Mouse (Mus musculus): ENCODE results near the gene Sdc3. TPM values are rescaled to one million over a fixed set of nuclear protein-coding genes. Genes with fewer than 3 reads are reported as not detected.

Gene Sdc3
- 10 to 100 TPM; 35.5 to 46.0 TPM for total RNA-seq (2021)

DNA sequence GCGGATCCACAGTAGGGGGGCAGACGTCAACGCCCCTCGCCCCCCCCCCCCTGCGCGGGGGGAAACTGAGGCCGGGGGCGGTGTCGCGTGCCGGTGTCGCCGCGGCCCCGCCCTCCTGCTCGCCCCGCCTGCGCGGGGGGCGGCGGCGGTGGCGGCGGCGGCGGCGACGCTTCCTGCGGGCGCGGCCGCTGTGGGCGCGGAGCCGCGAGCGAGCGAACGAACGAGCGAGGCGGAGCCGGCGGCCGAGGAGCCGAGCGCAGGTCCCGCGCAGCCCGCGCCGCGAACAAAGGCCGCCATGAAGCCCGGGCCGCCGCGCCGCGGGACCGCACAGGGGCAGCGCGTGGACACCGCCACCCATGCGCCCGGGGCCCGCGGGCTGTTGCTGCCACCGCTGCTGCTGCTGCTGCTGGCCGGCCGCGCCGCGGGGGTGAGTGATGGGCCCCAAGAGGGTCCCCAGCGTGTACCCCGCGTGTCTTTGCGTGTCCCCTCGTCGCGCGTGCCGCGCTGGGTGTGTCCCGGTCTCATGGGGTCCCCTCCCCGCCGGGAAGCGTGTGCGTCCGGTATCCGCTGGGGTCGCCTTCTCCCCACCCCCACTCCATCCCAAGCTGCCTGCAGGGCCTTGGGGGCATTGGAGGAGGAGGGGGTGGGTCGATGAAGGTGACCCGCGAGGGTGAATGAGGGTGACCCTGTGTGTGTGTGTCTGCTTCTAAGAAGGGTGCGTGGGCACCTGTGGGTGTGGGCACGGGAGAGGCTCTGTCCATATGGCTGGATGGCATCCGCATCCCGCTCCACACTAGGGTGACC is at the start of gene Sdc3:
Sdc3 (plus strand) TSS at position 162 of the 804 bp plus-strand sequence.
- peak; percentile 60 to 69 for DNase-seq
- intact Hi-C loops (cut with DNase I) = loop anchor here (2.0 kb wide), 1 partner anchor 42 kb away; no protein-coding TSS in a partner anchor

DNA sequence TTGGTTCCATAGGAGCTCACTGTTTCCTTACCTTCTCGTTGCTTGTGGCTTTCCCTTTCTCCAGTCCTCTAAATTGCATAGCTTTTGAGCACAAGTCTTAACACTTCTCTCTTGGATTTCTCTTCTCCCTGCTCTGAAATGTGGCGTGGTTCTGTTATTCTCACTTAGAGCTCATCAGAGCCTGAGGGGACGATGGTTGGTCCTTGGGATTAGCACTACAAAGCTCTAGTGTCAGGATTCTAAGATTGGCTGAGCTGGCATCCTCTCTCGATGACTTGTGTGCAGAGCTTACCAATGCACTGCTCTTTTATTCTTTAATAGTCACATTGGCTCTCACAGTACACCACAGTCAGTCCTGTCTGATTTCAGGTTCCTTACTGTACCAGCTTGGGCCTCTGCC is 48.3 kb upstream of the Sdc3 start:
- DNase-seq = no peak
- intact Hi-C loops (cut with DNase I) = no loop called here

DNA sequence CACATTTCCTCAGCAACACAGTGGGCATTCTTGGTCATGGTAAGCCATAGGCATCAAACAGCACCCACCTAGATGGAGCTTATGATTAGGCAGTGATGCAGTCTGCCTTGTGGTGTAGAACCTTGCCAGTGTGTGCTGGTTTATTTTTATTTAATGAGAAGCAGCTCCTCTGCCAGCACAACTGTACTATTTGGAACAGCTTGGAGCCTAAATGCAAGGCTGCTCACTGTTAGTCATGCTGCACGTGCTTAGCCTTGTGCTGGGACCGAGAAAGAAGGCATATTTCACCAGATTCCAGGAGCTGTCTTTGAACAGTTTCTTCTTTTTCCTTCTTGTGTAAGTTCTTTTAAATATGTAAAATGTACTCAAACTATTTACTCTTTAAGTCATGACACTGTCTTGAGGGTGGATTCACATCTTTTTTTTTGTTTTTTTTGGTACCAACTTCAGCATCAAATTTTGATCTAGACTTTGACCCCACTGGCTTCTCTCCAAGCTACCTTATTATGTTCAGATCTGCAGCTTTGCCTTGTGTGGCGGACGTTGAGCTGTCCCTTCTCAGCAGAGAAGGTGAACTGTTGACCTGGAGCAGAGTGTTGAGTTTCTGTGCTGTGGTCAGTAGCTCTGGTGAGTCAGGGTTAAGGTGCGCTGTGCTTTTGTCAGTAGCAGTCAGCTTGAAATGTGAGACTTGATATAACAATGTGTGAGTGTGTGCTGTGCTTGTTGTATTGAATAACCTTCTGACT is 46.6 kb upstream of the Sdc3 start:
- intact Hi-C loops (cut with DNase I) = no loop called here
- DNase-seq = no peak

DNA sequence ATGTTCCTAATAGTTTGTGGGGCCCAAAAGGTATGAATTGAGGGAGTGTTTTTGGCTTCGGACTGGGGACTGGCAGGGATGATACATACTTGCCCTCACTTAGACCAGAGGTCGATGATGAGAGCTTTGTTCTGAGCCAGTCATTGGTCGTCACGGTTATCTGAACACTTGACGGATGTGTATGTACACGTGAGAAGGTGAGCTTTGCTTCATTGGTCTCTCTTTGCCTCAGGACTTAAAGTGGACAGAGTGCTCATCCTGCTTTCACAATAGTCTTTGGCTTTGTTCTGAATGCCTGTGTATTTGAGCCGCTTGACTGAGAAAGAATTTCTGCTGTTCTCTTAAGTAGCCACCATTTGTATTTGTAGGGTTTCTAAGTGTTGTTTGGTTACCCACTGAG is 42.8 kb upstream of the Sdc3 start:
- intact Hi-C loops (cut with DNase I) = no loop called here
- DNase-seq = no peak

DNA sequence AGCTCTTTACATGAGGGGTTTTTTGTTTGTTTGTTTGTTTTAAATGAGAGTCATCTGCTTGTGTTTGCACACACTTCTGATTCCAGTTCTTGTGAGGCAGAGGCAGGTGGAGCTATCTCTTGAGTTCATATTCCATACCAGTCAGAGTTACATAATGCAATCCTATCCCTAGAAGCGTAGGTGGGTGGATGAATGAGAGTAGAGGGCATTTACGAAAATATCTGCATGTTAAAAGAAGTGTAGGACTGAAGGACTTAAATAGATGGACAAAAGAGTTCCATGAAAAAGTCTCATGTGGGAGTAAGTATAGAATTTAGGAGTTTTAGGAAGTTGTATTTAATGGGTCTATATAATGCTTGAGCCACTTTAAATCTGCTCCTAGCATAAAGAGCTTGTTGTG is 40.4 kb upstream of the Sdc3 start:
- DNase-seq = no peak
- intact Hi-C loops (cut with DNase I) = no loop called here

DNA sequence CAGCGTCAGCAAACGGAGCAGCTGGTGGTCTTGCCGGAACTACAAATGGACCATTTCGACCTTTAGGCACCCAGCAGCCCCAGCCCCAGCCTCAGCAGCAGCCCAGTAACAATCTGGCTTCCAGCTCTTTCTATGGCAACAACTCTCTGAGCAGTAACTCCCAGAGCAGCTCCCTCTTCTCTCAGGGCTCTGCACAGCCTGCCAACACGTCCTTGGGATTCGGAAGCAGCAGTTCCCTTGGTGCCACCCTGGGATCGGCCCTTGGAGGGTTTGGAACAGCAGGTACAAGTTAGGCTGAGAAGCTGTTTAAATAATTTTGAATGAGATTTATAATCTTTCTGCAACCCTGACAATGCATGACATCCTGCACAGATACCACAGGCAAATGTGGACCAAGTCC is 39.7 kb upstream of the Sdc3 start:
- intact Hi-C loops (cut with DNase I) = no loop called here
- DNase-seq = no peak

DNA sequence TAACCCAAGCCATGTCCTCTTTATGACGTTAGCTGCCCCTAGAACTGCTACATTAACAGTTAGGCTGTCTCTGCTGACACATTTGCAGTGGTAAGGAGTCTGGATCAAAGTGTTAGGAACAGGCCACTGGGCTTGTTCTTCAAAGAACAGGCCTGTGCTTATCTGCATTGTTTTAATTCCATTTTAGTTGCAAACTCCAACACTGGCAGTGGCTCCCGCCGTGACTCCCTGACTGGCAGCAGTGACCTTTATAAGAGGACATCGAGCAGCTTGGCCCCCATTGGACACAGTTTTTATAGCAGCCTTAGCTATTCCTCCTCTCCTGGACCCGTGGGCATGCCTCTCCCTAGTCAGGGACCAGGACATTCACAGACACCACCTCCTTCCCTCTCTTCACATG is 38.6 kb upstream of the Sdc3 start:
- intact Hi-C loops (cut with DNase I) = no loop called here
- peak; percentile 26 to 48 for DNase-seq

DNA sequence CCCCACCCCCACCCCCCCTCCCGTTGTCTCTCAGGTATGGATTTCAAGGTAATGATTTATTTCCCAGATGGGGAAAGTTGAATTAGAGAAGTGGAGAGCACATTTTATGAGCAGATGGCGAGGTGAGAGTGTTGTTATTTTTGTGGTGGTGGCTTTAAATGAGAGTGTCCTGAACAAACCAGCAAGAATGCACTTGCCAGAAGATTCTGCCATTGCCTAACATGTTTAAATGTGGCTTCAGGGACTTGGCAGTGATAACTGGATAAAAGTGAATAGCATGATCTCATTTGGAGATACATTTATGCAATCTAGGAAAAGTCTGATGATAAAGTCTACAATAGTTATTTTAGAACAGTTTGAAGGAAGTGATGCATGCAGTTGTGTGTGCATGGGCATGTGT is 37.6 kb upstream of the Sdc3 start:
- no peak for DNase-seq
- intact Hi-C loops (cut with DNase I) = no loop called here

DNA sequence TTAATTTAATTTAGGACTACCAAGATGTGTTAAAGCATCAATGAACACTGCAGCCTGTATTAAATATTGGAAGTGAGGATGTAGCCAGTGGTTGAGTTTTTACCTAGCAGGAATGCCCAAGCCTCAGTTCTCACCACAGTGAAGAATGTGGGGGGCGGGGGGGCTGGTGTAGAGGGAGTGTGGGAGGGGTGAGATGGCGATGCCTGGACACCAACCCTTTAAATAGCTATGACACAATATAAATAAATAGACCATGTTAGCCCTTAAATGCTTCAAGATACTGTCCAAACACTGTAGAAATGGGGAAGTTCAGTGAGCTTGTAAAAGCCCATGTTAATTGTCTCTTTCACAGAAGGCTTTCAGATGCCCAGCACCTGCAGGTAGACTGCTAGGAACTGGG is 32.5 kb upstream of the Sdc3 start:
- no peak for DNase-seq
- intact Hi-C loops (cut with DNase I) = no loop called here

DNA sequence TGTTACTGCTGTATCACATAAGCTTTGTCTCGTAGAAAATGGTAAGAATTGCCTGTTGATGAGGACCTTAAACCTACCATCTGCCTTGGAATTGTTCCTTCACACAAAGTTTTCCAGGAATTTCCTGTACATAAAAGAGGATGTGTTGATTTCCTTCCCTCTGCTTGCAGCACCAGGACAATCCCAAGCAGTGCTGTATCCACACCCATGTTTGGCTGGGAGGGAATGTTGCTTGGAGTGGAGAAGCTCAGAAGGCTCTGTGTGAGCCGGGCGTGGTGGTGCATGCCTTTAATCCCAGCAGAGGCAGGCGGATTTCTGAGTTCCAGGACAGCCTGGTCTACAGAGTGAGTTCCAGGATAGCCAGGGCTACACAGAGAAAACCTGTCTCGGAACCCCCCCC is 30.5 kb upstream of the Sdc3 start:
- intact Hi-C loops (cut with DNase I) = no loop called here
- DNase-seq = no peak

DNA sequence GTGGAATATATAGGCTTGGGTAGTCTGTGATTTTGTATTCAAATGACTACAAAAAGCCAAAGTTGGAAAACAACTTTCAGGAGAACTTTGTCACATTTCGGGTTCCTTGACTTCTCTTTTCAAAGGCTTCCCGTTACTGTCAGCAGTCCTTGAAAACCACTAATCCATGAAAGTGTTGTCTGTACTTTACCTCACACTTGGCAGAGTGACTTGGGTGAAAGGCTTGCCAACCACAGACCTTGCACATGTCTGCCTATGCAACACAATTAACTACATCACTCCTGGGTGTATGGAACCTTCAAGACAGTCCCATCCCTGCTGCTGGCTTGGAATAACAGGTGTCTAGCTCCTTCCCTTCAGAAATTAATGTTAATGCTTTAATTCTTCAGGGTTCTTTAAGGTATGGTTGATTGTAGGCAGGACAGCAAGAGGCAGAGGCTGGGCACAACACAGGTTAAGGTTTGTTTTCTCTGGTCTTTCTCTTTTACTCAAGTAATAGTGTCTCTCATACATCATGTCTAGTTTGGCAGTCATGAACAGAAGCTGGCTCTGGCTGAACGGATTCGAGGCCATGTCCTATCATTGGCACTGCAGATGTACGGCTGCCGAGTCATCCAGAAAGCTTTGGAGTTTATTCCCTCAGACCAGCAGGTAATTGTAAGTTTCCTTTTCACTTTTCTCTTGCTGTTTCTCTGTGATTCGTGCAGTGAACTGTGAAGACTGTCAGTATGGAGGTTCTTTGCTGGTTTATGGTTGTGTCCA is 26.8 kb upstream of the Sdc3 start:
- DNase-seq = no peak
- intact Hi-C loops (cut with DNase I) = no loop called here

DNA sequence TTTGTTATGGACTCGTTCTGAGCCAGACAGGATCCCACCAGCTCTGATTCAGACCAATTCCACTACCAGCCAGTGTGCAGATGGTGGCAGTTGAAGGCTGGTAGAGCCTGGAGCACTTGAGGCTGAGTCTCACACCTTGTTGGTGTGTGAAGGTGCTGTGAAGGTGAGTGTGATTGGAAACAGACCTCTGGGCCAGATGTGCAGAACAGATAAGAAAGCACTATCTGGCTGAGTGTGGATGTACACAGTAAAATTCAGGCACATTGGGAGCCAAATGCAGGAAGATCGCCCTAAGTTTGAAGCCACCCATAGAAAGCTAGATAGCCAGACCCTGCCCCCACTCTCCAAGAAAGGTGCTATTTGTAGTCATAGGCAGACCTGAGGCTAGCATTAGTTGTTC is 25.9 kb upstream of the Sdc3 start:
- intact Hi-C loops (cut with DNase I) = no loop called here

DNA sequence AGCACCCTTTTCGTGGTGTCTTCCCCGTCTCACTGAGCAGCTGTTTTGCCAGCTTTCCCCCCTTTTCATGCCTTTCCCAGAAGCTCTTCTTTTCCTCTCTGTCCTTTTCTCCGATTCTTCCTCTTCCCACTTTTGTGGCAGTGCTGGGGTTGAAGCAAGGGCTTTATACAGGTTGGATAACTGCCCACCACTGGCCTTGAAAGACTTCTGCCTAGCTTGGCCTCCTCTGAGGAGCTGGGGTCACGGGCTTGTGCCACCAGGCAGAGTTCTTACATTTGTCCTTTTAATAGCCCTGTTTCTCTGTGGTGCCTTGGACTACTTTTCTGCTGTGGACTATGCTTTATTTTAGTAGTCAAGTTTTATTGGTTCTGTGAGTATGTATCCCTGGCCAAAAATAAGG is 25.4 kb upstream of the Sdc3 start:
- intact Hi-C loops (cut with DNase I) = no loop called here
- no peak for DNase-seq

More for the DNA sequence above, 25.9 kb upstream of the Sdc3 start:
- no peak for DNase-seq

DNA sequence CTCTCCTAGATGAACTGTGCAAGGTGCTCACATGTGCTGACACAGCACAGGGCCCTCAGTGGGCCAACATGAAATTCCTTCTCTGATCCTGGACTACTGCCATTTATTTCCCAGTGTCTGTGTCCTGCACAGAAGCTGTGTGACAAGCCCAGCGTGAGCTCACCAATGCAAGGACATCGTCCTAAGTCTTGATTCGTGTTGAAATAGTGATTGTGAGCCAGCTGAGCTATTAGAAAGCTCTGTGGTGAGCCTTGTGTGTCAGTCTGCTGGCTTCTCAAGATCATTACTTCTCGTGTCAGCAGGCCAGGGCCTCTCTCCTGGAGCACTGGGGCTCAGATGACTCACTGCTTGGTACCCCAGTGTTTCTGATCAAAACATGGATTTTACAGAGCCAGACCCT is 18.4 kb upstream of the Sdc3 start:
- intact Hi-C loops (cut with DNase I) = no loop called here
- DNase-seq = no peak

DNA sequence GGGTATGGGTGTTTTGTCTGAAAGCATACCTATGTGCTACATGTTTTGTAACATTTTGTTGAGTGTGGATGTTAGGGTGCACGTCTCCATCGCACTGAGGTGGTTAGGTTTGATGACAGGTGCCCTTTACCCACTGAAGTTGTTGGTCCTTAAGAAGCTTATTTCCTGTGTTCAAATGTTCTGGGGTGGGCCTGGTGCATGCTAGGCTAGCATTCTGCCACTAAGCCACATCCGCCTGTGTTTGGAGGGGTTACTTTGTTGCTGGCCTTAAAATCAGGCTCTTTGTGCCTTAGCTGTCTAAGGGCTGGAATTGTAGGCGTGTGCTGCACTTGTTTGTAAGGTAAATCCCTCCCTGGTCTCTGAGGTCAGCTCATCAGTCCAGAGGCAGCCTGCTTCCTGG is 17.5 kb upstream of the Sdc3 start:
- intact Hi-C loops (cut with DNase I) = no loop called here
- no peak for DNase-seq

DNA sequence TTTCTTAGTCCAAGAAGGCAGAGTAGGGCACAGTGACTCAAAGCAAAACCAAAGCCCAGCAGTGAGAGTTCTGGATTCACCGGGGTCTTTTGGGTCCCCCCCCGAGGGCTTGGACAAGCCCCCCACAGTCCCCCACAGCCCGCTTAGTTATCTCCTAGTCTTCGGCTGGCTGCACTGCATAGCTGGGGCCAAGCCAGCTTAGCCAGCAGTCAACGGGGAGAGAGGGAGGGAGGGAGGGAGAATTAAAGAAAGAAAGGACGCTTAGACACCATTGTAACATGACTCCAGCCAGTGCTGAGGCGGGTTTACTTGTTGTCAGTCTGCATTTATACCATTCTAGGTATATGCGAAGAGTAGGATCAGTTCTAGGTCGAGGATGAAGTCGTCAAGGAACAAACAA is 14.7 kb upstream of the Sdc3 start:
- intact Hi-C loops (cut with DNase I) = no loop called here

DNA sequence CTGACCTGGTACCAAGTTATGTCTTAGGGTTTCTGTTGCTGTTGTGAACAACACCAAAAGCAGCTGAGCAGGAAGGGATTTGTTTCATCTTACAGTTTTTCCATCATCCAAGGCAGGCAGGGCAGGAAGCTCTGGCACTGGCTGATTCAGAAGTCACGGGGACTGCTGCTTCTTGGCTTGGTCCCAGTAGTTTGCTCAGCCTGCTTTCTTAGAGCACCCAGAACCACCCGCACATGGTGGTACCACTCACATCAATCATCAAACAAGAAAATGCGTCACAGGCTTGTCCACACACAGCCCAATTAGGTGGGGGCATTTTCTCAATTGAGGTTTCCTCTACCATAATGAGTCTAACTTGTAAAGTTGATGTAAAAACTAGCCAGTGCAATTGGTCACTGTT is 13.3 kb upstream of the Sdc3 start:
- intact Hi-C loops (cut with DNase I) = no loop called here

More for the DNA sequence above, 14.7 kb upstream of the Sdc3 start:
- no peak for DNase-seq

DNA sequence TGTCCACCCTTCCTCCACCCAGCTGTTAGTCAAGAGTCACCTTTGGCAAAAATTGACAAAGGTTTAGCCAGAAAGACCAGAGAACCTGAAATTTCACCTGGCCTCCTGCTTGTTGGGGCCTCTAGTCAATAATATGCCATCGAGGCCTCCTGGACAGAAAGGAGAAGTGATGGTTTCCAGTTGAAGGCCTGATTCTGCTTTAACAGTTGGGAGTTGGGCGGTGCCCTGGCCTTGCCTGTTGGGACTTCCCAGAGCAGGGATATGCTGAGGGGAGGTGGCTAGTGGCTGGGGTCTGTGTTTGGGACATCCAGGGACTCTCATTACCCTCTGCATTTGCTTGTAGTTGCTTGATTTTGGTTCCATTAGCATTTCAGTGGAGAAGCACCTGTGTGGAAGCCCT is 9.8 kb upstream of the Sdc3 start:
- DNase-seq = no peak
- intact Hi-C loops (cut with DNase I) = no loop called here

More for the DNA sequence above, 13.3 kb upstream of the Sdc3 start:
- no peak for DNase-seq

DNA sequence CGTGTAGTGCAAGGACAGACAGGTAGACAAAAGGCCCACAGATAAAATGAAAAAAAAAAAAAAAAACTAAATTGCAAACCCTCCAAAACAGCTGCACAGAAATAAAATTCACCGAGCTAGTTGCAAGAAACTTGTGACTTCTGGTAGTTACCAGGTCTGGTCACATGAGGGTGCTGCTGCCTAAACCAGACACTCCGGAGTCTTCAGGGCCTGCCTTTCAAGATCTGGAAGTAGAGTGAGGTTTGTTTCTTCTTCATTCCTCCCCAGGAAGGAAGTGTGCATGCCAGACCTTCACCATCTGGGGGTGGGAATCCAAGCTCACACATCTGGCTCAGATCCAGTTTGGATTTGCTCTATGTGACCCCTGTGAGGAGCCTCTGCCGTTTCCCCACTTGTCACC is 7.6 kb upstream of the Sdc3 start:
- intact Hi-C loops (cut with DNase I) = no loop called here
- DNase-seq = peak in 1 of 2 experiments; percentile 67

DNA sequence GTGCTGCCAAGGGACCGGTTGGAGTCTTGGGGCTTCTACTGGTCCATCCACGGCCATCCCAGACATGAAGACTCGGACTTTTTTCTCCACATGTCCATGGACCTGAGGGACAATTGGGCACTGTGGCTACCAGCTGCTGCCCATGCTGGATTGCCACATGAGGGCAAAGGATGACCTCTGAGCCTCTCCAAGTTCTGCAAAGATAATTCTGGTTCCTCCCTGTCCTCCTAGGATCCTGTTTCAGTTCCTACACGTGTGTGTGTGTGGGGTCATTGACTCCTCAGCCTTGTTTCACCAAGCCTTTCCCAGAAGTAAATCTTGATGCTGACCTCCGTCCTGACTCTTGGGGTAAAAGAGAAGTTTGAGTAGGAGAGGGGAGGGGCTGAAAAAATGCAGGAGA is 4.8 kb upstream of the Sdc3 start:
- DNase-seq = no peak

DNA sequence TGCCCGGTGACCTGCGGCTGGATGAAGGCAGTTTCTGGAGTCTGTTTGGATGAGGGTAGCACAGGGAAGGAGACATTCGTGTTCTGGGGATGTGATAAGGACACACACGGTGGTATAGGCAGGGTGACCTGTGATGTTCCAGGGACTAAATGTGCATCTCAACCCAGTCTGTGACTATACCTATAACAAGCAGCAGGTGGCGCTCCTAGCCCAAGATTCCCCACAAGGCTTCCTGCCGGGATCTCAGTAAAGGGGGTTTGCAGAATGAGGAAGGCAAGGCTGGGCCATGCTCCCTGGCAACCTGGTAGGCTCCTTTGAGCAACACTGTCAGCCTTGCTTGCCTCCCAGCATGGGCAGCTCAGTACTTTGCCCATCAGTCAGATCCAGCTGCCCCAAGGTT is 2.2 kb upstream of the Sdc3 start:
- intact Hi-C loops (cut with DNase I) = loop anchor here (1.0 to 2.0 kb wide), 3 partner anchors 88 to 157 kb away; no protein-coding TSS in a partner anchor
- peak; percentile 91 for DNase-seq

More for the DNA sequence above, 4.8 kb upstream of the Sdc3 start:
- intact Hi-C loops (cut with DNase I) = no loop called here

Data from heart, postnatal 36 days (tissue).